Mouse (Mus musculus) liver, postnatal 0 days (tissue): ENCODE data around the gene Pdgfa.

Experiments
- CTCF ChIP-seq: sonication (generic); IDR thresholded peaks from 2 replicates; pipeline ENCODE4 v1.5.1; 2016; ENCODE audit warnings: antibody characterized with exemption, low read depth
- EP300 ChIP-seq: IDR thresholded peaks from 2 replicates; pipeline ENCODE4 v1.6.1; 2016; ENCODE audit warnings: antibody characterized with exemption, low read depth, mild to moderate bottlenecking

DNA sequence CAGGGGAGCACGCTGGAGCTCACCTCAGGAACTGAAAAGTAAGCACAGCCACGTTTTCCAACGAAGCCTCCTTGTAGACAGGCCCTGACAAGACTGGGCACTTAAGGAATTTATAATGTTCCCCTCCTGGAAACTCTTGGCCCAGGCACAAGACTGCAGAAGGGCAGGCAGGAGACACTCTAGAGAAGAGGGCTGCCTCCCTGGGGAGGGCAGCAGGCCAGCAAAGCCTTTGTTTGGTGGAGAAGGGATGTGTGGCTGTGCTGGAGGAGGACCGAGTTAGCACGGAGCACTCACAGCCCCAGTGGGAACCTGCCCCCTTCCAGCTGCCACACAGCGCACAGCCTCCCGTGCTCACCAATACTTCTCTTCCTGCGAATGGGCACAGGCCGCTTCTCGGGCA lies 9.2 kb downstream of the Pdgfa start:
- TF ChIP-seq CTCF: no peak
- TF ChIP-seq EP300: no peak
